Mouse (Mus musculus) hindbrain, embryonic 13.5 days (tissue): ENCODE measurements at regions not wholly inside any gene's neighbourhood (a gene's known extent, or its start where the extent isn't known, plus 50 kb on each side); places are given as distances from the start of the nearest gene placed in this dataset.
"Not testable (repeated sequence)": the region's sequence is repeated elsewhere in the genome, so short reads cannot be mapped to it uniquely, and the experiment has no call there.

Experiments used
- ATAC-seq: fragments of 200-750 bp; cut with Nextera tagmentation; 2 replicates; pipeline ENCODE4 v1.8.0; 2017; ENCODE audit warnings: moderate TSS enrichment; ENCODE audit not compliant: low FRiP score
- H3K27ac ChIP-seq: fragments of 300-500 bp; sonication (generic); 2 replicates; pipeline ENCODE4 v1.5.1; 2015; ENCODE audit warnings: inconsistent platforms, mild to moderate bottlenecking, moderate library complexity
- H3K27me3 ChIP-seq: fragments of 300-500 bp; sonication (generic); 2 replicates; pipeline ENCODE4 v1.6.1; 2015; ENCODE audit warnings: mild to moderate bottlenecking, inconsistent platforms
- H3K36me3 ChIP-seq: fragments of 300-500 bp; sonication (generic); 2 replicates; pipeline ENCODE4 v1.6.1; 2015; ENCODE audit warnings: mild to moderate bottlenecking, inconsistent platforms
- H3K4me1 ChIP-seq: fragments of 300-500 bp; sonication (generic); replicated peaks from 2 replicates; pipeline ENCODE4 v1.6.1; 2015; ENCODE audit warnings: inconsistent platforms
- H3K4me2 ChIP-seq: fragments of 300-500 bp; sonication (generic); 2 replicates; pipeline ENCODE4 v1.6.1; 2015; ENCODE audit warnings: inconsistent platforms, mild to moderate bottlenecking, moderate library complexity
- H3K4me3 ChIP-seq: fragments of 300-500 bp; sonication (generic); 2 replicates; pipeline ENCODE4 v1.5.1; 2015; ENCODE audit warnings: mild to moderate bottlenecking, inconsistent platforms
- H3K9ac ChIP-seq: fragments of 300-500 bp; sonication (generic); 2 replicates; pipeline ENCODE4 v1.6.1; 2015; ENCODE audit warnings: mild to moderate bottlenecking, inconsistent platforms
- H3K9me3 ChIP-seq: fragments of 300-500 bp; sonication (generic); 2 replicates; pipeline ENCODE4 v1.6.1; 2016; ENCODE audit warnings: inconsistent platforms
- WGBS: fragments of 180-500 bp; shearing (Covaris S2); methylation state at CpG from one replicate; pipeline ENCODE4 v1.1.7; 2015; 5-methylcytosine and 5-hydroxymethylcytosine counted together

GRCm38 (mm10) chr10:46629876-46630275, 1052.2 kb downstream of the Hace1 start:
- H3K27me3 ChIP-seq: no peaks in the 10 kb centered on the region
- no peak overlapping the region for H3K9ac ChIP-seq
- no peaks in the 10 kb centered on the region for H3K4me1 ChIP-seq
- ATAC-seq: no peak
- no peaks in the 10 kb centered on the region for H3K9me3 ChIP-seq
- H3K4me3 ChIP-seq: no peak overlapping the region
- H3K4me2 ChIP-seq: no peak overlapping the region
- WGBS: 92% methylated on average over 1 of the region's 1 CpGs
- H3K36me3 ChIP-seq: no peaks in the 10 kb centered on the region
- H3K27ac ChIP-seq: no peak overlapping the region

DNA sequence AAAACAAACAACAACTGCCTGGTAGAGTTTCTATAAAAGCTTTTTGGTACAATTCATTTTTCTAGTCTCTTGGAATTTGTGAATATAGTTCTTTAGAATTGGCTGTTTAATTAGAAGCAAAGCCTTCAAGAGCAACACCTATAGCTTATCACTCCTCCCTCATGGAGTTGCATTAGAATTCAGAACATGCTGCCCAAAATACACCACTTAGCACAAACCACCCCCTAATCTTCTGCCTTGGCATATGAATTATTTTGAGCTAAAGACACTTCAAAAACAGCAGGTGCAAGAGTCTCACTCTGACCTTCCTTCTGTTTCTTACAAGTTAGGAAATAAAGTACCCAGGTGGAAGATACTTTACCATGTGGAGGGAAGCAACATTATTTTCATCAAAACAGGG, 1085.4 kb downstream of the Hace1 start:
- no peaks in the 10 kb centered on the region for H3K27me3 ChIP-seq
- H3K9me3 ChIP-seq: no peaks in the 10 kb centered on the region
- no peak overlapping the region for H3K4me3 ChIP-seq
- H3K9ac ChIP-seq: no peak overlapping the region
- no peak for ATAC-seq
- no peaks in the 10 kb centered on the region for H3K36me3 ChIP-seq
- no peak overlapping the region for H3K27ac ChIP-seq
- no peak overlapping the region for H3K4me2 ChIP-seq
- H3K4me1 ChIP-seq: no peaks in the 10 kb centered on the region

DNA sequence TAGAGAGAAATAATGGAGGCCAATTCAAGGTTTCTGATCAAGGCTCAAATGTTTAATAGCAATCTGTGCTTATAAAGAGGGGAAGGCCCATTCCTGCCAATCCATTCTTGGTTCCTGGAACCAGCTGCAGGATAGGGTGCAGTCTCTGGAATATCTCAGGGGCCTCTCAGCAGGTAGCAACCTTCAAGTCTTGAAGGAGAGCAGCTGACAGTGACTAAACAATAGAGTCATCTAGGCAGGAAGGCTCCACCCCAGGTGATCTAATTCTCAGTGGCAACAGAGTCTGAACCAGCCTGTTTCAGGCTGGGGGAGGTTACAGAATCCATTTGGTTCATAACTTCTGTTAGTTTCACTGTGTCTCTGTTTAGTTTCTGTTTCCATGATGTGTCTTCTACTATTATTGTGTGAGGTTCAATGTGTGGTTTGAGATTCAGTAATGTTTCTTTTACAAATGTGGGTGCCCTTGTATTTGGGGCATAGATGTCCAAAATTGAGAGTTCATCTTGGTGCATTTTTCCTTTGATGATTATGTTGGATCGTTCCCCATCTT, 1112.3 kb downstream of the Hace1 start:
- WGBS: 95% methylated on average over 1 of the region's 1 CpGs

DNA sequence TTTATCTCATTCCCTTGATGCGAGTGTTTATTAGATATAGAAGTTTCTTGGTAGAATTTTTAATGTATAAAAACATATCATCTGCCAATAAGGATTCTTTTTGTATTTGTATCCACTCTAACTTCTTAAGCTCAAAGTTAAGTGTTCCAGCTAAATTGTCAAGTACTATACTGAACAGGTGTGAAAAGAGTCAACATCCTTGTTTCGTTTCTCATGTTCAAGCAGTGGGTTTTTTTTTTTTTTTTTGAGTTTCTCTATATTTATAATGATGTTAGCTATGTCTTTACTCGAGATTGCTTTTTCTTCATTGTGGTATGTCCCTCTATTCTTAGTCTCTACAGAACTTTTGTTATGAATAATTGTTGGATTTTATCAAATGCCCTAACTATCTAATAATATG, 1115.0 kb downstream of the Hace1 start:
- no peak for ATAC-seq
- Histone ChIP-seq H3K4me2 (no peak overlapping the region), H3K27ac (no peak overlapping the region), H3K4me1 (no peaks in the 10 kb centered on the region), H3K27me3 (no peaks in the 10 kb centered on the region), H3K9me3 (no peaks in the 10 kb centered on the region), H3K9ac (no peak overlapping the region), H3K4me3 (no peak overlapping the region), H3K36me3 (no peaks in the 10 kb centered on the region)
- WGBS: 86% methylated on average over 3 of the region's 3 CpGs

More for the DNA sequence above, 1112.3 kb downstream of the Hace1 start:
- H3K9me3 ChIP-seq, H3K27me3 ChIP-seq, H3K36me3 ChIP-seq, H3K4me1 ChIP-seq, H3K27ac ChIP-seq, H3K9ac ChIP-seq, ATAC-seq, H3K4me2 ChIP-seq, H3K4me3 ChIP-seq: not testable (repeated sequence)

DNA sequence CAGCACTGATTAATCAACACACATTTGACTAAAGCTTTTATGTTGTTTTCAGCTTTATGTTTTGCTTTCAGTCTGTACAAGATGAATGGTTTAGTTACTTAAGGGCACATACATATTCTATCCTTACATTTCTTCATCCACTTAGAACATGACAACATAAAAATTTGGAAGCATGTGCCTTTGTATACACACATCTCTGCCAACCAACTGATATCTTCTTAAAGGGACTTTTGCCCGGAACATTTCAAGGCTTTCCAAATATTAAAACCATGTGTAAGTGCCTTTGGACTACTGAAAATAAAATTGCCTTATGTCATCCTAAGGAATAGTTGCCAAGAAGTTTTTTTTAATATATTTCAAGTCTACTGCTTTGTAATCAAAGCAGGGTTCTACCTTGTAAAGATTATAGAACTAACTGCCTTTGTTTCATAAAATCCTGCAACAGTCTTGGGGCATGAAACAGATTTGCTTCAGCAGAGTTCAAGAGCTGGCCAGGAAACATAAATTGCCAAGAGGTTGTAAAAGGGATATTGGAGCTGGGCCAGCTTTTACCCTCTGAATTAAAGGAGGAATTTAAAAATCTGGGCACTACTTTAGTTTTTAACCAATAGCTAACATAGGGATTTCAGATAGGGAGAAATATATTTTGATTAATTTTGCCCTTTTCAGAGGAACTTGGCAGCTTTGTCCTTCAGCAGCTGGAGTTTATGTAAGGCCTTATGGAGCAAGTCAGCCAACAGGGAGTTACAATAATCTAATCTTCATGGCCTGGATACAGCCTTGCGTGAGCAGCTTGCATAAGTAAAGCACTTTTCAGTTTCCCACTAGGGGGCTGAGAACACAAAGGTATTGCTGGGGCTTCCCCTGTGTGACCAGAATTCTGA, 1120.0 kb downstream of the Hace1 start:
- Histone ChIP-seq H3K4me1 (no peaks in the 10 kb centered on the region), H3K9ac (no peak overlapping the region), H3K4me2 (no peak overlapping the region), H3K27me3 (no peaks in the 10 kb centered on the region), H3K9me3 (no peaks in the 10 kb centered on the region), H3K4me3 (no peak overlapping the region), H3K36me3 (no peaks in the 10 kb centered on the region), H3K27ac (0 out of 2 replicates have a peak overlapping the region, but pooled peaks have one; percentile 8)
- WGBS: 33% methylated on average over 2 of the region's 2 CpGs
- peak; percentile 94 for ATAC-seq

GRCm38 (mm10) chr10:46701221-46701620, 1123.6 kb downstream of the Hace1 start:
- Histone ChIP-seq H3K36me3 (no peaks in the 10 kb centered on the region), H3K9me3 (no peaks in the 10 kb centered on the region), H3K4me3 (no peak overlapping the region), H3K9ac (no peak overlapping the region), H3K4me2 (no peak overlapping the region), H3K27me3 (no peaks in the 10 kb centered on the region), H3K27ac (no peak overlapping the region), H3K4me1 (no peaks in the 10 kb centered on the region)
- no peak for ATAC-seq
- 70% methylated on average over 4 of the region's 4 CpGs for WGBS

DNA sequence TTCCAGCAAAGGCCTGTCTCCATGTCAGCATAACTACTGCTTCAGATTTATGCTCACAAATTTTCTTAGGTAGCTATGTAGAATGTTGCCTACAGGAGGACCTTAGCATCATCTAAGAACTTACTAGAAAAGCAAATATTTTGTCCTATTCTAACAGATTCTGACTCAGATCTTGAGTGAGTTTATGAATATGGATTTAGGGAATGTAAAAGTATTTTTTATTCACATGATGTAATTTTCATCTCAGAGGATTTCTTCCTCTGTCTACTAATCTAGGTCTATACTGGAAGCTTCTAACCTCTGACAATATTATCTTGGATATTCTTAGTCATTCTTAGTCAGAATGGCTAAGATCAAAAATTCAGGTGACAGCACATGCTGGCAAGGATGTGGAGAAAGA, 1130.4 kb downstream of the Hace1 start:
- not testable (repeated sequence) for H3K4me1 ChIP-seq, H3K36me3 ChIP-seq, H3K27ac ChIP-seq, ATAC-seq, H3K9me3 ChIP-seq, H3K4me2 ChIP-seq, H3K27me3 ChIP-seq, H3K4me3 ChIP-seq, H3K9ac ChIP-seq

- H3K4me3 ChIP-seq: no peak overlapping the region
- H3K9me3 ChIP-seq: no peaks in the 10 kb centered on the region
- no peak for ATAC-seq
These were observed 1135.1 kb downstream of the Hace1 start for GRCm38 (mm10) chr10:46712690-46713089.

GRCm38 (mm10) chr10:46718349-46719087, 1140.9 kb downstream of the Hace1 start:
- H3K27ac ChIP-seq: peak overlapping the region; percentile 80
- H3K4me1 ChIP-seq: peaks cover 5% of the 10 kb centered on the region; the same call in 1 of the 2 replicates
- H3K9me3 ChIP-seq: no peaks in the 10 kb centered on the region
- WGBS: 40% methylated on average over 2 of the region's 2 CpGs
- peak; percentile 80 for ATAC-seq
- no peak overlapping the region for H3K4me3 ChIP-seq
- no peaks in the 10 kb centered on the region for H3K36me3 ChIP-seq
- H3K27me3 ChIP-seq: no peaks in the 10 kb centered on the region
- no peak overlapping the region for H3K4me2 ChIP-seq
- H3K9ac ChIP-seq: no peak overlapping the region

More at GRCm38 (mm10) chr10:46712690-46713089, 1135.1 kb downstream of the Hace1 start:
- no peak overlapping the region for H3K9ac ChIP-seq
- H3K4me2 ChIP-seq: no peak overlapping the region
- H3K27ac ChIP-seq: no peak overlapping the region
- H3K27me3 ChIP-seq: no peaks in the 10 kb centered on the region
- no peaks in the 10 kb centered on the region for H3K36me3 ChIP-seq
- 0 out of 2 replicates have a peak, but pooled peaks cover 2% of the 10 kb centered on the region for H3K4me1 ChIP-seq

DNA sequence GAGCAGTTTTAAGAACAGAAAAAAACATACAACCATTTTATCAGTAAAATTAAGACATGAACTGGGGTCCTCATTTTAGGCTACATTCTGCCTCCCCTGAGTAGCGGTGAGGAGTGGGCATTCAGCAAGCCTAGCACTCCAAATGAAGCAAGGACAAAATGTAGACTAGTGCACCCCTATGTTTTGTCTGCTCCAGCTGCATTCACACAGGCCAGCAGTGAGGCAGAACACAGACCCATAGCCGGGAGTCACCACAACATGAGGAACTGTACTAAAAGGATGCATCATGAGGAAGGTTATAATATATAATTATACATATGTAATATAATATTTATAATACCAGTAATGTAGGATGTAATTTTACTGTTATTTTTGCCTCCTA, 1141.5 kb downstream of the Hace1 start:
- peaks cover 5% of the 10 kb centered on the region; the same call in 1 of the 2 replicates for H3K4me1 ChIP-seq
- H3K9ac ChIP-seq: no peak overlapping the region
- H3K4me2 ChIP-seq: no peak overlapping the region
- H3K9me3 ChIP-seq: no peaks in the 10 kb centered on the region
- H3K4me3 ChIP-seq: no peak overlapping the region
- ATAC-seq: peak; percentile 77
- no peaks in the 10 kb centered on the region for H3K27me3 ChIP-seq
- WGBS: 64% methylated on average over 2 of the region's 2 CpGs
- H3K36me3 ChIP-seq: no peaks in the 10 kb centered on the region
- peak overlapping the region; percentile 80 for H3K27ac ChIP-seq

GRCm38 (mm10) chr10:46723666-46724065, 1146.0 kb downstream of the Hace1 start:
- no peak overlapping the region for H3K27ac ChIP-seq
- no peak overlapping the region for H3K4me2 ChIP-seq
- no peak for ATAC-seq
- 86% methylated on average over 2 of the region's 2 CpGs for WGBS
- no peaks in the 10 kb centered on the region for H3K9me3 ChIP-seq
- no peak overlapping the region for H3K9ac ChIP-seq
- peaks cover 3% of the 10 kb centered on the region; the same call in 1 of the 2 replicates for H3K4me1 ChIP-seq
- H3K27me3 ChIP-seq: no peaks in the 10 kb centered on the region
- H3K36me3 ChIP-seq: no peaks in the 10 kb centered on the region
- no peak overlapping the region for H3K4me3 ChIP-seq

- ATAC-seq: no peak
- Histone ChIP-seq H3K9me3 (no peaks in the 10 kb centered on the region), H3K36me3 (no peaks in the 10 kb centered on the region), H3K9ac (no peak overlapping the region), H3K27me3 (no peaks in the 10 kb centered on the region), H3K4me1 (no peaks in the 10 kb centered on the region), H3K27ac (no peak overlapping the region), H3K4me3 (no peak overlapping the region), H3K4me2 (no peak overlapping the region)
- WGBS: 69% methylated on average over 1 of the region's 1 CpGs
These were observed 1153.0 kb downstream of the Hace1 start for GRCm38 (mm10) chr10:46730601-46731000.
